Mouse (Mus musculus): Measurements from ENCODE around the gene Erbb4.

Gene Erbb4

GRCm38 (mm10) chr1:69027816-69028215, 80.0 kb downstream of the Erbb4 start:
- DNase-seq (ENCODE audit: low read depth in 1 of 2, low spot score in 2 of 2) = no peak

GRCm38 (mm10) chr1:69024858-69025257, 83.0 kb downstream of the Erbb4 start:
- DNase-seq (ENCODE audit: low read depth in 1 of 2, low spot score in 2 of 2) = no peak

GRCm38 (mm10) chr1:69023157-69023925, 84.5 kb downstream of the Erbb4 start:
- no peak for DNase-seq (ENCODE audit: low read depth in 1 of 2, low spot score in 2 of 2)

GRCm38 (mm10) chr1:69009800-69010505, 97.9 kb downstream of the Erbb4 start:
- no peak for DNase-seq (ENCODE audit: low read depth in 1 of 2, low spot score in 2 of 2)

- no peak for DNase-seq (ENCODE audit: low read depth in 1 of 2, low spot score in 2 of 2)
These were observed 106.5 kb downstream of the Erbb4 start for GRCm38 (mm10) chr1:69001371-69001770.

- DNase-seq (ENCODE audit: low read depth in 1 of 2, low spot score in 2 of 2) = no peak
These were observed 128.6 kb downstream of the Erbb4 start for GRCm38 (mm10) chr1:68979251-68979650.

- no peak for DNase-seq (ENCODE audit: low read depth in 1 of 2, low spot score in 2 of 2)
These were observed 129.3 kb downstream of the Erbb4 start for GRCm38 (mm10) chr1:68978571-68978970.

- DNase-seq (ENCODE audit: low read depth in 1 of 2, low spot score in 2 of 2) = no peak
These were observed 134.3 kb downstream of the Erbb4 start for GRCm38 (mm10) chr1:68973355-68974127.

GRCm38 (mm10) chr1:68964127-68964526, 143.7 kb downstream of the Erbb4 start:
- no peak for DNase-seq (ENCODE audit: low read depth in 1 of 2, low spot score in 2 of 2)

- DNase-seq (ENCODE audit: low read depth in 1 of 2, low spot score in 2 of 2) = no peak
These were observed 146.3 kb downstream of the Erbb4 start for GRCm38 (mm10) chr1:68961365-68962116.

GRCm38 (mm10) chr1:68956766-68957533, 150.9 kb downstream of the Erbb4 start:
- no peak for DNase-seq (ENCODE audit: low read depth in 1 of 2, low spot score in 2 of 2)

- DNase-seq (ENCODE audit: low read depth in 1 of 2, low spot score in 2 of 2) = no peak
These were observed 152.4 kb downstream of the Erbb4 start for GRCm38 (mm10) chr1:68955482-68955881.

GRCm38 (mm10) chr1:68943141-68943540, 164.7 kb downstream of the Erbb4 start:
- no peak for DNase-seq (ENCODE audit: low read depth in 1 of 2, low spot score in 2 of 2)

GRCm38 (mm10) chr1:68934804-68935203, 173.1 kb downstream of the Erbb4 start:
- no peak for DNase-seq (ENCODE audit: low read depth in 1 of 2, low spot score in 2 of 2)

- DNase-seq (ENCODE audit: low read depth in 1 of 2, low spot score in 2 of 2) = no peak
These were observed 174.4 kb downstream of the Erbb4 start for GRCm38 (mm10) chr1:68933330-68934065.

- no peak for DNase-seq (ENCODE audit: low read depth in 1 of 2, low spot score in 2 of 2)
These were observed 190.0 kb downstream of the Erbb4 start for GRCm38 (mm10) chr1:68917828-68918227.

GRCm38 (mm10) chr1:68892041-68892440, 215.8 kb downstream of the Erbb4 start:
- no peak for DNase-seq (ENCODE audit: low read depth in 1 of 2, low spot score in 2 of 2)

- DNase-seq (ENCODE audit: low read depth in 1 of 2, low spot score in 2 of 2) = no peak
These were observed 221.0 kb downstream of the Erbb4 start for GRCm38 (mm10) chr1:68886823-68887222.

- no peak for DNase-seq (ENCODE audit: low read depth in 1 of 2, low spot score in 2 of 2)
These were observed 232.9 kb downstream of the Erbb4 start for GRCm38 (mm10) chr1:68874954-68875353.

- DNase-seq (ENCODE audit: low read depth in 1 of 2, low spot score in 2 of 2) = no peak
These were observed 234.2 kb downstream of the Erbb4 start for GRCm38 (mm10) chr1:68873635-68874020.
